Mouse (Mus musculus) lung, postnatal 0 days (tissue): ENCODE data around the gene Lyrm7.

ENCODE experiments used
- CTCF ChIP-seq: IDR thresholded peaks from 2 replicates; pipeline ENCODE4 v1.5.1; 2016; ENCODE audit warnings: antibody characterized with exemption, mild to moderate bottlenecking
- EP300 ChIP-seq: IDR thresholded peaks from 2 replicates; pipeline ENCODE4 v1.6.1; 2016; ENCODE audit warnings: antibody characterized with exemption, mild to moderate bottlenecking, control low read depth

DNA sequence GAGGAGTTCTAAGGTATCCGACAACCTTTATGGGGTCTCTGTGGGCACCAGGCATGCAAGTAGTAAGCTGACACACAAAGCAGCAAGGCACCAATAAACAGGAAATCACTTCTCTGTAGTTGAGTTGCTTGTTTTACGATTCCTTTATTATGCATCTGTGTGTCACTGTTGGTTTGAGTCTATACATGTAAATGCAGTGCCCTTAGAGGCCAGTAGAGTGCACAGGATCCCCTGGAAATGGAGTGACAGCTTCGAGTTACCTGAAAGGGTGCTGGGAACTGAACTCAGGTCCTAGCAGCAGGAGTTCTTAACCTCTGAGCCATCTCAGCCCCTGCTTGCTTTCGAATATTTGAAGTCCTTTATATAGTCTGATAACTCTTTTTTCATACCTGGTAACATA is 21.0 kb downstream of the Lyrm7 start:
- TF ChIP-seq CTCF (0 out of 2 replicates have a peak, but pooled peaks have one; percentile 4), EP300 (no peak)
